8 mouse cellular contexts compared by ENCODE assay signal in genomic region chr8:119837553-119838071, GRCm38 (mm10). TPM values are rescaled to one million over a fixed set of nuclear protein-coding genes. Genes with fewer than 3 reads are reported as not detected.
DNase-seq lines count a peak whose midpoint lies in the region; ATAC-seq and TF ChIP-seq lines count a peak whose summit lies in the region.

No protein-coding gene starts in this region.

- H3K27me3 ChIP-seq in kidney, adult 2 months (replicated peaks; ENCODE audit: control insufficient read depth, insufficient read depth, low read length) = no peaks in the 10 kb centered on the region
- 0 out of 2 replicates have a peak, but pooled peaks cover 3% of the 10 kb centered on the region for H3K27me3 ChIP-seq in heart, embryonic 11.5 days (ENCODE audit: control insufficient read depth, insufficient read depth, low read length)
- H3K27me3 ChIP-seq in limb, embryonic 12.5 days = no peaks in the 10 kb centered on the region
- H3K27me3 ChIP-seq in neural tube, embryonic 15.5 days (replicated peaks) = no peaks in the 10 kb centered on the region

- TF ChIP-seq CTCF in kidney, adult 2 months (conservative IDR thresholded peaks at IDR 0.05; ENCODE audit: insufficient read depth, insufficient read length, low read depth, low read length) = no peak

- H3K4me3 ChIP-seq in kidney, adult 2 months (ENCODE audit: insufficient read depth, low read depth, low read length) = peak overlapping the region; percentile 13
- H3K4me3 ChIP-seq in heart, embryonic 11.5 days (ENCODE audit: low read depth, low read length) = peak overlapping the region; percentile 11; the same call in 1 of the 2 replicates
- no peak overlapping the region for H3K4me3 ChIP-seq in limb, embryonic 12.5 days (replicated peaks)
- H3K4me3 ChIP-seq in neural tube, embryonic 15.5 days (replicated peaks) = peak overlapping the region; percentile 77

- no peak overlapping the region for H3K27ac ChIP-seq in kidney, adult 2 months (ENCODE audit: insufficient read depth, low read depth, low read length)
- H3K27ac ChIP-seq in heart, embryonic 11.5 days (ENCODE audit: low read depth, low read length) = peak overlapping the region; percentile 31; the same call in 1 of the 2 replicates
- peak overlapping the region; percentile 45 for H3K27ac ChIP-seq in limb, embryonic 12.5 days
- peak overlapping the region; percentile 24; the same call in 1 of the 2 replicates for H3K27ac ChIP-seq in neural tube, embryonic 15.5 days (replicated peaks)

- no peak for ATAC-seq in heart, embryonic 11.5 days (replicated peaks; ENCODE audit: insufficient number of reproducible peaks, low FRiP score, low TSS enrichment)
- ATAC-seq in limb, embryonic 12.5 days (ENCODE audit: insufficient number of reproducible peaks, insufficient read depth, low FRiP score, low TSS enrichment, low read depth) = no peak
- ATAC-seq in neural tube, embryonic 15.5 days (ENCODE audit: low FRiP score) = no peak

- H3K36me3 ChIP-seq in kidney, adult 2 months (ENCODE audit: control insufficient read depth, insufficient read depth, low read length) = no peaks in the 10 kb centered on the region
- no peaks in the 10 kb centered on the region for H3K36me3 ChIP-seq in heart, embryonic 11.5 days (ENCODE audit: control insufficient read depth, insufficient read depth, low read length)
- 0 out of 2 replicates have a peak, but pooled peaks cover 5% of the 10 kb centered on the region for H3K36me3 ChIP-seq in limb, embryonic 12.5 days
- peaks cover 7% of the 10 kb centered on the region; the same call in 1 of the 2 replicates for H3K36me3 ChIP-seq in neural tube, embryonic 15.5 days

- peak; percentile 50 for DNase-seq in kidney, adult 2 months
- no peak for DNase-seq in kidney, adult 18-20 months
- peak; percentile 57 for DNase-seq in T-cell, adult 2 months (ENCODE audit: low spot score)
- DNase-seq in adrenal gland, adult (ENCODE audit: inconsistent age in 2 of 2, low spot score in 1 of 2) = no peak
- DNase-seq in spleen, adult 12 weeks (ENCODE audit: low spot score) = no peak

- 15% methylated on average over 10 of the region's 10 CpGs for WGBS in kidney, adult 2 months
- WGBS in heart, embryonic 11.5 days (ENCODE audit: insufficient replicate concordance) = 24% methylated on average over 10 of the region's 10 CpGs
- WGBS in limb, embryonic 12.5 days = 44% methylated on average over 10 of the region's 10 CpGs
- 39% methylated on average over 10 of the region's 10 CpGs for WGBS in neural tube, embryonic 15.5 days

- H3K9ac ChIP-seq in heart, embryonic 11.5 days (ENCODE audit: low read depth, low read length) = peak overlapping the region; percentile 23
- peak overlapping the region; percentile 44; the same call in 1 of the 2 replicates for H3K9ac ChIP-seq in limb, embryonic 12.5 days (replicated peaks)
- H3K9ac ChIP-seq in neural tube, embryonic 15.5 days (replicated peaks) = peak overlapping the region; percentile 40

- no peaks in the 10 kb centered on the region for H3K9me3 ChIP-seq in heart, embryonic 11.5 days (replicated peaks; ENCODE audit: control insufficient read depth, low read length)
- no peaks in the 10 kb centered on the region for H3K9me3 ChIP-seq in limb, embryonic 12.5 days
- H3K9me3 ChIP-seq in neural tube, embryonic 15.5 days (replicated peaks) = no peaks in the 10 kb centered on the region

- H3K4me2 ChIP-seq in heart, embryonic 11.5 days = peak overlapping the region; percentile 96
- H3K4me2 ChIP-seq in limb, embryonic 12.5 days = peak overlapping the region; percentile 74
- H3K4me2 ChIP-seq in neural tube, embryonic 15.5 days = peak overlapping the region; percentile 85

- H3K4me1 ChIP-seq in kidney, adult 2 months (ENCODE audit: control insufficient read depth, insufficient read depth, low read length) = peaks cover 35% of the 10 kb centered on the region
- H3K4me1 ChIP-seq in heart, embryonic 11.5 days (ENCODE audit: control insufficient read depth, insufficient read depth, low read length) = peaks cover 31% of the 10 kb centered on the region
- peaks cover 43% of the 10 kb centered on the region for H3K4me1 ChIP-seq in limb, embryonic 12.5 days (replicated peaks)
- H3K4me1 ChIP-seq in neural tube, embryonic 15.5 days = peaks cover 74% of the 10 kb centered on the region

- no peak for TF ChIP-seq POLR2A in kidney, adult 2 months (IDR thresholded peaks at IDR 0.05; ENCODE audit: low read depth, low read length)

RNA-seq across cellular contexts. Expression of gene Cotl1, which starts 2.7 kb away (rescaled TPM):
- 427 and 463 TPM in 2 replicates for polyA plus RNA-seq in kidney, adult 2 months (2012; rRNA removed)
- polyA plus RNA-seq in heart, embryonic 11.5 days (2014; fragmentation: Nextera tagmentation; extraction: Ambion mirVana) = 110 and 142 TPM in 2 replicates
- polyA plus RNA-seq in limb, embryonic 12.5 days (2016; fragmentation: Nextera tagmentation; extraction: Ambion mirVana) = 76.3 and 95.6 TPM in 2 replicates
- 104 and 158 TPM in 2 replicates for polyA plus RNA-seq in neural tube, embryonic 15.5 days (2015; fragmentation: Nextera tagmentation; extraction: Ambion mirVana)

RNA-seq across cellular contexts. Expression of gene Klhl36, which starts 24.5 kb away (rescaled TPM):
- 37.7 and 52.4 TPM in 2 replicates for polyA plus RNA-seq in kidney, adult 2 months (2012; rRNA removed)
- 8.6 and 8.9 TPM in 2 replicates for polyA plus RNA-seq in heart, embryonic 11.5 days (2014; fragmentation: Nextera tagmentation; extraction: Ambion mirVana)
- 8.4 and 8.7 TPM in 2 replicates for polyA plus RNA-seq in limb, embryonic 12.5 days (2016; fragmentation: Nextera tagmentation; extraction: Ambion mirVana)
- polyA plus RNA-seq in neural tube, embryonic 15.5 days (2015; fragmentation: Nextera tagmentation; extraction: Ambion mirVana) = 16.5 and 17.4 TPM in 2 replicates

RNA-seq across cellular contexts. Expression of gene Tldc1, which starts 59.4 kb away (rescaled TPM):
- 11.6 and 12.6 TPM in 2 replicates for polyA plus RNA-seq in kidney, adult 2 months (2012; rRNA removed)
- polyA plus RNA-seq in heart, embryonic 11.5 days (2014; fragmentation: Nextera tagmentation; extraction: Ambion mirVana) = 10.2 and 12.9 TPM in 2 replicates
- polyA plus RNA-seq in limb, embryonic 12.5 days (2016; fragmentation: Nextera tagmentation; extraction: Ambion mirVana) = 10.3 and 11.6 TPM in 2 replicates
- 10.0 and 12.0 TPM in 2 replicates for polyA plus RNA-seq in neural tube, embryonic 15.5 days (2015; fragmentation: Nextera tagmentation; extraction: Ambion mirVana)

Comparison
In these comparisons a context has a peak if more than half of its experiments do, and no peak if none do; other contexts are left out.
1. DNase-seq: peak in kidney, adult 2 months (single experiment) and T-cell, adult 2 months (single experiment); none in kidney, adult 18-20 months (single experiment), adrenal gland, adult (0 of 2) and spleen, adult 12 weeks (single experiment).
2. Peak in every context shown above with its lines, with median percentiles within 50 percentile points of each other: H3K4me2 ChIP-seq and H3K9ac ChIP-seq.